Mouse (Mus musculus) gastrocnemius, adult 18-20 months (tissue): Measurements from ENCODE around the gene 9930021J03Rik. TPM values are rescaled to one million over a fixed set of nuclear protein-coding genes. Genes with fewer than 3 reads are reported as not detected.

Source experiments
- DNase-seq: peaks from one replicate; pipeline ENCODE4 v3.0.0; 2021; ENCODE audit warnings: low spot score
- long read RNA-seq, 2 experiments: library from polyadenylated mRNA; stranded (forward); transcript quantifications; one replicate each; pipeline ENCODE4 v2.0.0; 2021
- total RNA-seq, 2 experiments: library from RNA; stranded (reverse); gene quantifications; 2 replicates each; pipeline ENCODE4 v1.2.3; 2021

9930021J03Rik gene
- total RNA-seq: 10 to 100 TPM; 11.6 to 13.7 TPM
- long read RNA-seq, experiment 1, partial matches to known transcripts: 2 of 3 reads
- long read RNA-seq, experiment 1, other reads (novel, unspliced or antisense): 1 of 3 reads
- long read RNA-seq, experiment 2, partial matches to known transcripts: 1 of 2 reads
- long read RNA-seq, experiment 2, other reads (novel, unspliced or antisense): 1 of 2 reads

DNA sequence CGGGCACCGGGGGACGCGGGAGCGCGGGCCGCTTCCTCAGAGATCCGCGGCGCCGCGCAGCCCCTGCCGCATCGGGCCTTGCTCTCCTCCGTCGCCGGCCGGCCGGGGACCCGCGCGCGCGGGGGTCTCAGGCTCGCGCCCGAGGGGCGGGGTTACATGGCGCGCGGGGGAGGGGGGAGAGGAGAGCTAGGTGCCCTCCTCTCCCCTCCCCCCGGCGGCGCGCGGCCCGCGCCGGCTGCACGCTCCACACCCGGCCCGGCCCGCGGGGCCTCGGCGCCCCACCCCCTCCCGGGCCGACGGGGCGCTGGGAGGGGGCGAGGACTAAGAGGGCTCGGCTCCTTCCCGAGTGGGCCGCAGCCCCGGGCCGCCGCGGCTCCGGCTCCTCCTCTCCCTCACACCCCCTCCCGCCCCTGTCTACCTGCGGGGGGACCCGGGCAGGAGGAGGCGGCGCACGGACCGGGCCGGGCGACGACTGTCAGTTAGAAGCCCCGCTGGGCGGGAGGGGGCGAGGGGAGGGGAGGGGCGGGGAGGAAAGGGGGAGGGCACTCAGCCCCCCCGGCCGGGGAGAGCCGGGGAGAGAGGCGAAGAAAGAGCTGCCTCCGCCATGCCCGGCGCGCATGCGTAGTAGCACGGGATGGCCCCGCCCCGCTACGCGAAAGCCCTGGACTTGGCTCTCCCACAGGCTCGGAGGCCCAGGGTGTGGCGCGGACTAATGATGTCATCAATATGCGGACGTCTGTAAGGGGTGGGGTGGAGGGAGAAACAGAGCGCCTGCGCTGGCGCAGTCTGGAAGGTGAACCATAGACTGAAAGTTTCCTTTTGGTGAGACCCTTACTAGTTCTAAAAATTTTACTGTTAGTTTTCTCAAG is at the start of gene 9930021J03Rik:
TSS of gene 9930021J03Rik (minus strand) at position 73 of the 869 bp plus-strand sequence.
- DNase-seq: peak; percentile 99

DNA sequence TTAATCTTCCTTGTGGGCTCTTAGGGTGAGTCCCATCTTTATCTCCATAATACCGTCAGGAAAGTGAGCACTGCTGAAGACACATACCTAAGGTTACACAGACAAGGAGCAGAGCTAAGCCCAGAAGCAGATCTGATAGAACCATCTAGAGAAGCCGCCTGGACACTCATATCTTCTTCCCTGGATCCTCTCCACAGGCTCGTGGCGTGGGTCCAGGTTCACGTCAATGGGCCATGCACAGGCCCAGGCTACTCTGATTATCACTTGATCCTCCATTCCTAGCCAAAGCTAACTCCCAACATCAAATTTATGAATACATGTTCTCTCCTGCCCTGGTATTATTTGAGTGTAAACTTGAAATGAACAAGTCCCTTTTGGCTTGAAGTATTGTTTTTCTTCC is 47.9 kb upstream of the 9930021J03Rik start:
- no peak for DNase-seq

DNA sequence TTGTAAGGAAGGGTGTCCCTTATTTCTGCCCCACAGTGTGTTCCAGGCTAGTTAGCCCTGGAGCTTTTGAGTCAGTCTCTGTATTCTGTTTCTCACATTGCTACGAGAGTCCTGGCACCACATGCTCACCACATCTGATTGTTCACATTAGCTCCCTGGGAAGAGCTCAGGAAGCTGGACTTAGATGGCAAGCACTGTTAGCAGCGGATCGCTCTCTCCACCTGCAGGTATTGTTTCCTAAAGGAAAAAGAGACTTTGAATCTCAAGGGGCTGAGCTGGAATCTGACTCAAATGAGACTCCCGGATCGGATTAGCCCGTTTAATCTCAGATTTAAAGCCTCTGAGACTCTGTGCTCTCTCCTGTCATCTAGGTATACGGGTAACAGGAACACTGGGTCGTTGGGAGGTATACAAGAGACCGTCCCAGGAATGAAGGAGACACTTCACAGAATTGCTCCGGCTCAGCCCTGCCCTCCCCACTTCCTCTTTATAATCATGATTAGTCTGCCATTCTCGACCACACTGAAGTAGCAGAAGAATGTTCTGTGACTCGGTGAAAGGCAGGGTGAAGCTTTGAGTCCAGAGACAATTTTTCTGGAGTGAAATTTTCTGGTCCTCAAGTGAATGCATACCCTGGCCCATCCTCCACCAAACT is 45.4 kb upstream of the 9930021J03Rik start:
- DNase-seq: no peak

DNA sequence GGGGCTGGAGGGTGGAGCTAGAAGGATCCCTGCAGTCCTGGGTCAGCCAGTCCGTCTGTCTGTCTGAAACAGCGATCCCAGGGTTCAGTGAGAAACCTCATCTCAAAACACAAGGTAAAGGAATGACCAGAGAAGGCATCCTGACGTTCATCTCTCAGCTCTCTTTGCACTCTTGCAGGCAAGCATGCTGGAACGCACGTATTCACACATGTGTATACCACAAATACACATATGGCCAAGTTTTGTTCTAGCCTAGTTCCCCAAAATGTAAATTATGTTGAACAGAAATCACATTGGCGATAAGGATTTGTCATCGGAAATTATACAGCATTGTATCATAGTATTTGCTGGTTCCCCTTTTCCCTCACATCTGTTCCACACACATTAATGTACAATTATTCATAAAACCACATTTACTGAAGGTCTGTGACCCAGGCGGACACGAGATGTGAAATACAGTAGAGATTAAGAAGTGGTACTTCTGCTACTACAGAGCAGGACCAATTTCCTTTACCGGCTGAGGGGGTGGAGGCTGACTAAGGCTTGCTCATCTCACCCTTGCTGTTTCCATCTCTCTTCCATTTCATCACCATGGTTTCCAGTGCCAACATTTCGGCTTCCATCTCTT is 44.2 kb upstream of the 9930021J03Rik start:
- DNase-seq: no peak

DNA sequence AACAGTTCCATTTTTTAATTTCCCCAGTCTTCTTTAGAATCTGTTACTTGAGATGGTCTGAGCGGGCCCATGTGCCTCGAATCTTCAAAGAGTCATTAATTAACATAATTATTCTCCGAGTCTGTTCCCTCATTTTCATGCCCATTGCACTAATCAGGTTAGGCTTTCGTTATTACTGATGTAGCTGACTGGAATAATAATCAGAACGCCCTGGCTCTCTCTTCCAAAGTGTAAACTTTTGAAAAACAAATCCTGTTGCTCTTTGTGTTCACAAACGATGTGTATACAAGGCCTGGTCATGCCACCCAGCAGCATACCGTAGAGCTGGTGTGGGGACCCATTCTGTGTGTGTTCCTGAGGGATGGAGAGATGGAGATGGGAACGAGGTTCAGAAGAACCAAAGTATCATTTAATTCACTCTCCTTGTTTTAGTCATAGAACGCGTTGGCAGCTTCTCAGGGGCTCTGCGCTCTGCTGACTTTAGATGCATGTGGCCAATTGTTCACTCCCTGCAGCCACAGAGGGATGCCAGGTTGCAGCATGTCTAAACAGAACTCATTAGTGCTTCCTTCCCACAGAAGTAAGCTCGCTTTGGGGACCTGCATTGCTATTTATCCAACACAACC is 38.4 kb upstream of the 9930021J03Rik start:
- DNase-seq: no peak

DNA sequence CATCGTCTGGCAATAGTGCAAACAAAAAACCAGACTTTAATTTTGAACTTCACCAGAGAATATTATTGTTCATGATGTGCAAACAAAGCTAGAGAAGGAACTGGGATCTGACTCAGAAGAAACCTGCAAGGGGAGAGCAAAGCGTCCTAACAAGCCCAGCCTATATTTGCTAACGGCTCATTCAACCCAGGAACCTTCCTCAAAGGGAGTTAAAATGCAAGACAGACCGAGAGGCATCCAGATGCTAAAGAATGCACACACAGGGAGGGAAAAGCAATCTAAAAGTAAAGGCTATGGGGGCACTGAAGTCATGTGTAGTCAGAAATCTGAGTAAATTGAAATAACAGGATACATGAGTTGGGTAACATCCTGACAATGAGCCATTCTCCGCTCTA is 37.8 kb upstream of the 9930021J03Rik start:
- no peak for DNase-seq

DNA sequence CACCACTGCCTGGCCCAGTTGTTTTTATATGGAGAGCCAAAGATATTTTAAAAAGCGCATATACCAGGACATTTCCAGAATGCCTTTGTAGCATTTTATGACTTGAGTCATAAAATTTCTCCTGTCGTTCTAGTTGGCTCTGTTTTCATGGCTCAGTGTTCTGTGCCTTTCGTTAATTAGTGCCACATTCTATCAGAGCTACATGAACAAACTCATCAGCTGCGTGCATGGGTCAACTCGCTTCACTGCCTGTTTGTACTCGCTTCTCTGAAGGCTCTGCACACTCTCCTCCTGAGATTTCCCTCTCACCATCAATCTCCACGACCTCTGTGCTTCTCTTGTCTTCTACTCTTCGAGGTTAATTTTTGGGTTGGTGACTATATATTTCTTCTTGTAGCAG is 37.2 kb upstream of the 9930021J03Rik start:
- DNase-seq: no peak

DNA sequence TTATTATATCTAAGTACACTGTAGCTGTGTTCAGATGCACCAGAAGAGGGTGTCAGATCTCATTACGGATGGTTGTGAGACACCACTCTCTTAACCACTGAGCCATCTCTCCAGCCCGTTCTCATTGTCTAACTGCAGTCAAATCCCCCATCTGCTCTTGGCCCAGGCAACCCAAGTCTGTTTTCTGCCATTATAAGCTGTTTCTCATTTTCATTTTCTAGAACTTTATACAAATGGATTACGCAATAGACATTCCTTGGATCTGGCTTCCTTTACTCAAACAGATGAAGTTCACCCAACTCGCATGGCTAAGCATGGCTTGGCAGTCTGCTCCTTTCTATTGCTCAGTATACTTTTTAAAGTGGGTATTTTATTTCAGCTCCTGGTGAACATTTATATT is 34.9 kb upstream of the 9930021J03Rik start:
- DNase-seq: peak; percentile 38

DNA sequence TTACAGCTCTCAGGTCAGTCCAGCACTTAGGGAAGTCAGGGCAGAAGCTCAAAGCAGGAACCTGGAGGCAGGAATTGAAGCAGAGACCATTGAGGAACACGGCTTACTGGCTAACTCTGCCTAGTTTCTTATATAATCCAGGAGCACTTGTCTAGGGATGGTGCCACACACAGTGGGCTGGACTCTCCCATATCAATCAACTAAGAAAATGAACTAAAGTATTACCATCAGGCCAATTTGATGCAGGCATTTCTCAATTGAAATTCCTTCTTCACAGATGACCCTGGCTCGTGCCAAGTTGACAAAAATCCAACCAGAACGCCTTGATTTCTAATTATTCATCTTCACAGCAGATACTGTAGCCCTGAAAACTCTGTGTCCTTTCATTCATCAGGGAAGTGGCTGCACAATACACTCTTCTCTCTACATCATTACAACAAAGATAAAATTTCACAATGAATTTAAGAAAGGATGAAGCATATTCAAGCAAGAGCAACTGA is 32.9 kb upstream of the 9930021J03Rik start:
- peak; percentile 60 for DNase-seq

DNA sequence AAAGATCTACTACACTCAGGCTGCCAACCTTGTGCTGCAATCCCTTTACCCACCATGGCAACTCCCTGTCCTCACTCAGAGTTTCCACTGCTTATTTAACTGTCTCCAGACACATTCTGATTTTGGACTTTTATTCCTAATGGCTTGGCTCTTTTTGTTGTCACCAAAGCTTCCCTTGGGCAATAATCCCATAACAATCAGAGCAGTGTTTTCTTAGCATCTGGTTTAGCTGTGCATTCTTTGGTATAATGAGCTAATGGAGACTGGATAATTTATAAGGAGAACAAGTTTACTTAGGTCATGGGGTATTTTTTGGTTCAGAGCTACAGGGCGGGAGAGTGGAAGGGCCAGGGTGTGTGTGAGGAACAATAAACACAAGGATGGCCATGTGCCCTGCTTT is 32.4 kb upstream of the 9930021J03Rik start:
- DNase-seq: no peak

DNA sequence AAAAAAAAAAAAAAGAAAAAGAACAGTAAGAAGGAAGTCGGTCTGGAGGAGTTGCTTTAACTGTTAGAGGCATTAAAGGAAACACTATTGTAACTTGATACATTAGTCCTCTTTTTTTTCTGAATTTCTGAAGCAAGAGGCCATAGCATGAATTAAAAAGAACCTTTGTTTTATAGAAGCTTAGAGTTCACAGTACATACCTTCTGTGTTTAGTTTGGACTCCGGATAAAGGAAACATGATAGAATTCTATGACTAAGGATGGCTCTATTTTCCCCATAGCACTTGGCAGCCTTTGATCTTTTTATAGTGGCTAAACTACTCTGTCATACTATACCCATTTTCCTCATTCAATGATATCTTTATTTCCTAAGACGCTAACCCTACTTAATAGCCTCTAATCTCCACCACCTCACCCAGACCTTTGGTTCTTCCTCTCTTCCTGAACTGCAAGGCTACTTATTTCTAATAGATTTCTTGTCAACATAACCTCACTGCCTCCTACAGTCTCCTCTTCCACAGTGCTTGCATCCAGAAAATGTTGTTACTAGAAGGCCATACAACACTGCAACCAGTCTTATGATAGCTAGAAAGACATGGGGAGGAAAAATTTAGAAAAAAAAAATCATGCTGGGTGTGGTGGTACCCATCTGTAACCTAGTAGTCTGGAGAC is 29.7 kb upstream of the 9930021J03Rik start:
- no peak for DNase-seq

DNA sequence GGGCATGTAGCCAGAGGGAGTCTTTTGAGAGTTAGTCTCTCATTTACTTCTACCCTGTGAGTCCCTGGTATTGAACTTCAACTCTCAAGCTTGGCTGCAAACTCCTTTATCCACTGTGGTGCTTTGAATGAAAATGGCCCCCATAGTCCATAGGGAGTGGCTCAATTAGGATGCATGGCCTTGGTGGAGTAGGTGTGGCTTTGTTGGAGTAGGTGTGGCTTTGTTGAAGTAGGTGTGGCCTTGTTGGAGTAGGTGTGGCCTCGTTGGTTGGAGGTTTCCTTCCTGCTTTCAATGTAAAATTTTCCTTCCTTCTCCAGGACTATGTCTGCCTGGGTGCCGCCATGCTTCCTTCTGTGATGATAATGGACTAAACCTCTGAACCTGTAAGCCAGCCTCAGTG is 25.1 kb upstream of the 9930021J03Rik start:
- no peak for DNase-seq

DNA sequence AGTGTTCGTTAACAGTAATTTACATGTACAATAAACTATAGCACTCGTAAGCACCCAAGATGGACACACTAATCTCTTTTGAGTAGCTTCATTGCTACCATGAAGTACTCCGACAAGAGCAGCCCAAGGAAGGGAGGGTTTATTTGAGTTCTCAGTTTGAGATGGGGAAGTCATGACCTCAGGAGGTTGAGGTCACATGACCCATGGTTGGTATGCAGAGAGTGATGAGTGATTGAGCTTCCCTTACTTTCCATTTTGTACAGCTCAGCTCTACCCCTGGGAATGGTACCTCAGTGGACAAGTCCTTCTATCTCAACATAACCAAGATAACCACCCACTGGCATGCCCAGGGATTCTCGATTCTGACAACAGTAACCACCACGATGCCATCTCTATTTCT is 22.8 kb upstream of the 9930021J03Rik start:
- DNase-seq: no peak

DNA sequence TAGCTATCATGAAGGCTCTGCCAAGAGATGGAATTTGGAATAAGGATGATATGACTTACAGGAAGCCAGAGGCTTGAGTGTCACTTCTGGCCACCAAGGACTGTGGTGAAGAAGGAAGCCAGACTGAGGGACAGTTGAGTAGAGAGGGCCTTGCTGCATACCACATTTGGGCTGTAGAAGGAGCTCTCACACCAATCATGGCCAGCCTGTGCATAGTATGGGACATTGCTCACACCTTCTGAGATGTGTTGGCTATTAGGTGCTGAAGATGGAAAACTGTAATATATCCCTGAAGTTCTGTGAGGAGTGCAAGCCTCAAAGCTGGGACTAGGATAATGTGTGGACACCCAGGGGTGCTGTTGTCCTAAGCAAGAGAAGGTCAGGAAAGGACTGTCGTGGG is 20.9 kb upstream of the 9930021J03Rik start:
- peak; percentile 25 for DNase-seq

DNA sequence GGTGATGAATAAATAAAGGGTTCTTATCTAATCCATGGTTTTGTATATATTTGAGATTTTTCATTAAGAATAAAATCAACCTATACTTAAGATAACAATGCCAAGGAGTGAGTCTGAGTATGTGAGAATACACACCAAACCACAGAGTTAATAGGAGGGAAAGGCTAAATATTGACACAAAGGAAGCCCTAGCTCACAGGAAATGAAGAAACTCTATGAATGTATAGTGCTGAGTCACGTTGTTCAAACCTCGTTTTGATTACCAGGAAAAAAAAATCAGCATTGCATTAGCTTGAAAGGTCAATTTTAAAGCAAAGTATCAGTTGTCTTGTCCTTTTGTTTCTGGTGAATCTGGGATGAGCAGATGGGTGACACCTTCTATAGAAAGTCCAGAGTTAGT is 19.2 kb upstream of the 9930021J03Rik start:
- DNase-seq: no peak

DNA sequence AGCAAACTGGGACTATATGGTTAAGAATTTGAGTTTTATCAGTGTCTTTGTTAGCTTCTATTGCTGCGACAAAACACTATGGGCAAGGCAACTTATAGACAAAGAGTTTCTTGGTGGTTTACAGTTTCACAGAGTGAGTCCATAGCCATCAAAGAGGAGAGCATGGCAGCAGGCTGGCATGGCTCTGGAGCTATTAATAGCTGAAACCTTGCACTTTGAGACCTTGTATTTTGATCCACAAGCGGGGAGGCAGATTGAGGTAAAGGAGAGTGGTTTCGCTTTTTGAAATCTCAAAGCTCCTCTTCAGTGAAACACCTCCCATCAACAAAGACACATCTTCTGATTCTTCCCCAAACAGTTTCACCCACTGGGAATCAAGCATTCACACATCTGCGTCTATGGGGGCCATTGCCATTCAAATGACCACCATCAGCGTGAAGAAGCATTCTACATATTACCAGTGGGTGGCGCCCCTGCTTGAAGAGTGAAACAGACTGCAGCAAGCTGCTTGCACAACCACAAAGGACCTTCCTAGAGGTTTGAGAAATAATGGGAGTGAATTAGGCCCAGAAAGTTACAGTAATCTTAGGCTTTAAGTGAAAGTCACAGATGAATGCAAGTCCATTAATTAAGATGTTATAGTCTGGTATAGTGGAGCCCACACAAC is 18.4 kb upstream of the 9930021J03Rik start:
- DNase-seq: peak; percentile 63

DNA sequence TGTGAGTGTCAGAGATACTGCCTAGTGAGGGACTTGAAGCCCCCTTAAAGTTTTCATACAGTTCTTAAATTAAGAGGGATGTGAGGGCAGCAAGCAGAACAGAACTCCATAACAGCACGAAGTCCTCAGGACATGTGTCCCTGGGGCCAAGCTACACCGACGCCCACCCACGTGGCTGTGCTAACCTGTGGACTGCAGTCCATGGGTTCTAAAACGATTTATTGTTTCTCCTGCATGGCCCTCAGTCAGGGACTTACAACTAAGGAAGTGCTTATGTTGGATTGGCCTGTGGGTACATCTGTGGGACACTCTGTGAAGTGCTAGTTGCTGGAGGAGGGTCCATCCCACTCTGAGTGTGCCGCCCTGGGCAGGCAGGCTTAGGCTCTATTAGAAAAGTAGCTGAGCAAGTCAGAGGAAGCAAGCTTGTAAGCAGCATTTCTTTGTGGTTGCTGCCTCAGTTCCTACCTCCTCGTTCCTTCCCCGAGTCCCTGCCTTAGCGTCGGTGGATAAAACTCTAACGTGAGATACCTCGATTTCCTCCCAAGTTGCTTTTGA is 17.7 kb upstream of the 9930021J03Rik start:
- no peak for DNase-seq

DNA sequence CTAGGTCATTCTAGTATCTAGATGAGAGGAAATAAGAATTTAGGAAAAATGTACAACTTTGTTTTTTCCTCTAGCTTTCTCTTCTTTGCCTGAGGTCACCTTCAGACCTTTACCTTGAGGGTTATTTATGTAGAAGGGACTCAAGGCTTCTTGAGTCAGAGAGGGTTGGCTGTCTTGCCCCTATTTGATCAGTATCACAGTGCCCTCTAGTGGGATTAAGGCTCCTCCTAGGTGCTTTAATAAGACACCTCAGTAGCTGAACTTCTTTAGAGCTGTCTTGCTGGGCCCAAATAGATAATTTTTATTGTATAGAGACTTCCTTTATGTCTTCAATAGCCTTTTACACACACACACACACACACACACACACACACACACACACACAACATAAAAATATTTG is 15.2 kb upstream of the 9930021J03Rik start:
- DNase-seq: peak; percentile 68

DNA sequence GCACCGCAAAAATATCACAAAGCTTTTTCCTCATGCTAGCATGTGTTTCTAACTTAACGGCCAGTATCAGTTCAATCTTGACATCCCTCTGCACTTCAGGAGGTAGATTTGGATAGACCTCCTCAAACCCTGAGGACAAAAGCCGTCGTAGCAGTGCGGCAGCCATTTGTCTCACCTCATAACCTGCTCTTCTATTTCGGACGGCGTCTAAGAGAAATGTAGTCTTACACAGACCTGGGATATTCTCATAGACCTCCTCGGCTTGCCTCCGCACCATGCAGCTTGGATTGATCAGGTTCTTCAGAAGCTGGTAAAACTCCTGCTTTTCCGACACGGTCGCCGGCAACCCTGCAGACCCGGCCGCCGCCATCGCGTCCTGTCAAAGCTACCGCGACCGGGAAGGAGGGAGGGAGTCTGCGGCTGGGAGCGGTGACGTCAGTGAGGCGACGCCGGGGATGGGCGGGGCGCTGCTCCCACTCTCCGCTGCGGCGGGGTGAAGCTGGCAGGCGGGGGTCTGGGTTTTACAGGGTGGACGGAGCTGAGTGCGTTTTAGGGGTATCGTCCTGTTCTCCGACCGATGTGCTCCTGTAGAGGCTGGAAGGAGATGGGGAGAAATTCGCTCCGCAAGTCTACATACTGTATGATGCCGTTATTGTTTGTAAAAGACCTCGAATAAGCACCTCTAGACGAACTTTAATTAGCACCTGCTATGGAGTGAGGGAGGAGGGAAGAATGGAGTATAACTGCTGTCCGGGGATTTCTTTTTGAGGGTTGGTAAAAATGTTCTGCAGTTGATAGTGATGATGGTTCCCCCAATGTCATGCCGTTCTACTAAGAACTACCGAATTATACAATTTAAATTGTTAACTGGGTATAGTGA is 7.0 kb upstream of the 9930021J03Rik start, which contains the start of gene Ranbp6:
TSS of gene Ranbp6 (minus strand) at position 394 of the 880 bp plus-strand sequence.
- DNase-seq: peak; percentile 92
